In the genomic region with DNA sequence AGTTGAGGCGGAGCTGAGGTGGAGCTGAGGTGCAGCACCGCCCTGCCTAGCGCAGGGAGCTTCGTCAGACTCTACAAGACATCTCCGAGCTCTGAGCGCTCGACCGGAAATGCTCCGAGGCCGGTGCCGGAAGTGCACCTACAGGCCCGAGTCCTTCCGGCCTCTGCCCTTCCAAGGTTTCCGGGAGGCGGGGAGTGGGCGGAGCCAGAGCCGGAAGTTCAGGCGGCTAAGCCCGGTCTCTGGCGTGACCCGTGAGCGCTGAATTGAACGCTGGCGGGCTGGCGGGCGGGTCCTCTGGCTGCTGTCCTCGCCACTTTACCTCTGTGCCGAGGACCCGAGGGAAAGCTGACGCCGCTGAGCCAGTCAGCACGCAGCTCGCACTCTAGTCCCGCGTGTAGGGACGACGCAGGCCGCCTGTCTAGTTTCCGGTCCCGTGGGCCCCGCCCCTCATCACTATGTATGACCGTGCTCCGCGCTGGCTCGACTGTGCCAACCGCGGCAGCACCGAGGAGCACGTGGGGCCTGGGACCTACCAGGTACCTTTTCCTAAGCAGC, we compare ENCODE assay signal across 8 mouse cellular contexts. TPM values are rescaled to one million over a fixed set of nuclear protein-coding genes. Genes with fewer than 3 reads are reported as not detected.
DNase-seq lines count a peak whose midpoint lies in the region; ATAC-seq and TF ChIP-seq lines count a peak whose summit lies in the region.

A gene (plus strand): TSS at position 251 of the 555 bp plus-strand sequence.

- H3K4me1 ChIP-seq in forebrain, embryonic 11.5 days (replicated peaks; ENCODE audit: control insufficient read depth, insufficient read depth, low read length): no peaks in the 10 kb centered on the region
- H3K4me1 ChIP-seq in heart, embryonic 14.5 days (ENCODE audit: control insufficient read depth in 2 of 2, insufficient read depth in 2 of 2, low read length in 2 of 2): peaks cover 0 to 5% of the 10 kb centered on the region in 2 experiments; a peak in 1 of 4 replicates
- 0 out of 2 replicates have a peak, but pooled peaks cover 3% of the 10 kb centered on the region for H3K4me1 ChIP-seq in kidney, postnatal 0 days (replicated peaks; ENCODE audit: insufficient read depth, low read length)
- H3K4me1 ChIP-seq in midbrain, postnatal 0 days (ENCODE audit: insufficient read depth, low read length): no peaks in the 10 kb centered on the region

- H3K9ac ChIP-seq in forebrain, embryonic 11.5 days (ENCODE audit: low read length): peak within 1 kb of the TSS; percentile 76
- peak within 1 kb of the TSS; percentile 73 for H3K9ac ChIP-seq in heart, embryonic 14.5 days (ENCODE audit: low read length)
- peak within 1 kb of the TSS; percentile 67 for H3K9ac ChIP-seq in kidney, postnatal 0 days (ENCODE audit: low read depth, low read length)
- H3K9ac ChIP-seq in midbrain, postnatal 0 days (replicated peaks; ENCODE audit: low read length, poor library complexity, severe bottlenecking): peak within 1 kb of the TSS; percentile 61

- peaks cover 5% of the 10 kb centered on the region; the same call in 1 of the 2 replicates for H3K27me3 ChIP-seq in forebrain, embryonic 11.5 days (ENCODE audit: control insufficient read depth, insufficient read depth, low read length)
- H3K27me3 ChIP-seq in heart, embryonic 14.5 days (ENCODE audit: control insufficient read depth, insufficient read depth, low read length): peaks cover 19% of the 10 kb centered on the region
- H3K27me3 ChIP-seq in kidney, postnatal 0 days (ENCODE audit: insufficient read depth, low read length): peaks cover 9% of the 10 kb centered on the region; the same call in 1 of the 2 replicates
- H3K27me3 ChIP-seq in midbrain, postnatal 0 days (ENCODE audit: insufficient read depth, low read length): peaks cover 23% of the 10 kb centered on the region

- ATAC-seq in cerebellum, adult (ENCODE audit: insufficient number of reproducible peaks, low FRiP score, low TSS enrichment): peak; percentile 98
- ATAC-seq in forebrain, embryonic 11.5 days (replicated peaks; ENCODE audit: low FRiP score): peak; percentile 99
- peak; percentile 94 for ATAC-seq in heart, embryonic 14.5 days (ENCODE audit: insufficient number of reproducible peaks, insufficient read depth, low FRiP score, low read depth)
- ATAC-seq in kidney, postnatal 0 days (replicated peaks; ENCODE audit: low FRiP score, low read depth): peak; percentile 98
- peak; percentile 98 for ATAC-seq in midbrain, postnatal 0 days (ENCODE audit: low FRiP score)

- no peaks in the 10 kb centered on the region for H3K36me3 ChIP-seq in forebrain, embryonic 11.5 days (ENCODE audit: control insufficient read depth, insufficient read depth, low read length)
- H3K36me3 ChIP-seq in heart, embryonic 14.5 days (ENCODE audit: control insufficient read depth, insufficient read depth, low read length): no peaks in the 10 kb centered on the region
- no peaks in the 10 kb centered on the region for H3K36me3 ChIP-seq in kidney, postnatal 0 days (ENCODE audit: insufficient read depth, low read length)
- no peaks in the 10 kb centered on the region for H3K36me3 ChIP-seq in midbrain, postnatal 0 days (ENCODE audit: insufficient read depth, low read length)

- peak within 1 kb of the TSS; percentile 60 for H3K4me3 ChIP-seq in forebrain, embryonic 11.5 days (ENCODE audit: low read depth, low read length)
- peak within 1 kb of the TSS; percentile 67 to 84 for H3K4me3 ChIP-seq in heart, embryonic 14.5 days (ENCODE audit: control insufficient read depth in 1 of 2, insufficient read depth in 1 of 2, low read depth in 1 of 2, low read length in 2 of 2)
- peak within 1 kb of the TSS; percentile 61 for H3K4me3 ChIP-seq in kidney, postnatal 0 days (replicated peaks; ENCODE audit: low read depth, low read length)
- peak within 1 kb of the TSS; percentile 53 for H3K4me3 ChIP-seq in midbrain, postnatal 0 days (ENCODE audit: low read depth, low read length)

- peak within 1 kb of the TSS; percentile 73 for H3K4me2 ChIP-seq in forebrain, embryonic 11.5 days (ENCODE audit: low read depth, low read length, severe bottlenecking)
- peak within 1 kb of the TSS; percentile 74 for H3K4me2 ChIP-seq in heart, embryonic 14.5 days (ENCODE audit: low read length)
- H3K4me2 ChIP-seq in kidney, postnatal 0 days (ENCODE audit: low read length): peak within 1 kb of the TSS; percentile 64
- peak within 1 kb of the TSS; percentile 75 for H3K4me2 ChIP-seq in midbrain, postnatal 0 days (ENCODE audit: low read depth, low read length, poor library complexity, severe bottlenecking)

- peak; percentile 96 for DNase-seq in CD4-positive helper T cell, adult 2 months (ENCODE audit: low read depth, low spot score)
- peak; percentile 95 for DNase-seq in forebrain, embryonic 11.5 days (ENCODE audit: low spot score)
- peak; percentile 92 for DNase-seq in kidney, postnatal 0 days (ENCODE audit: low spot score)
- DNase-seq in liver: peak; percentile 84
- peak; percentile 97 for DNase-seq in midbrain, postnatal 0 days (ENCODE audit: low spot score)
- peak; percentile 62 to 91 for DNase-seq in spleen, postnatal 10 days (ENCODE audit: low spot score in 2 of 2)

- under 1% methylated on average over 49 of the region's 49 CpGs for WGBS in forebrain, embryonic 11.5 days
- WGBS in heart, embryonic 14.5 days: 1% methylated on average over 49 of the region's 49 CpGs
- 2% methylated on average over 49 of the region's 49 CpGs for WGBS in kidney, postnatal 0 days
- WGBS in midbrain, postnatal 0 days: under 1% methylated on average over 49 of the region's 49 CpGs

- no peaks in the 10 kb centered on the region; the same call in 1 of the 2 replicates for H3K9me3 ChIP-seq in forebrain, embryonic 11.5 days (ENCODE audit: control insufficient read depth, low read length)
- H3K9me3 ChIP-seq in heart, embryonic 14.5 days (ENCODE audit: control insufficient read depth, low read length): peaks cover 5% of the 10 kb centered on the region; the same call in 1 of the 2 replicates
- H3K9me3 ChIP-seq in kidney, postnatal 0 days (replicated peaks; ENCODE audit: low read length): no peaks in the 10 kb centered on the region
- no peaks in the 10 kb centered on the region for H3K9me3 ChIP-seq in midbrain, postnatal 0 days (ENCODE audit: low read length)

- no peak for TF ChIP-seq CTCF in kidney, postnatal 0 days (IDR thresholded peaks at IDR 0.05; ENCODE audit: low read depth)
- peak; percentile 27 for TF ChIP-seq CTCF in midbrain, postnatal 0 days (IDR thresholded peaks at IDR 0.05)

- peak within 1 kb of the TSS; percentile 85 for H3K27ac ChIP-seq in forebrain, embryonic 11.5 days (ENCODE audit: low read depth, low read length)
- peak within 1 kb of the TSS; percentile 85 to 90 for H3K27ac ChIP-seq in heart, embryonic 14.5 days (replicated peaks in 1 of 2; ENCODE audit: control insufficient read depth in 1 of 2, insufficient read depth in 1 of 2, low read depth in 2 of 2, low read length in 2 of 2)
- H3K27ac ChIP-seq in kidney, postnatal 0 days: peak within 1 kb of the TSS; percentile 87
- peak within 1 kb of the TSS; percentile 97 for H3K27ac ChIP-seq in midbrain, postnatal 0 days (ENCODE audit: low read depth, low read length)

RNA-seq across cellular contexts. Expression of the gene that starts here (rescaled TPM):
- polyA plus RNA-seq in forebrain, embryonic 11.5 days (2014; fragmentation: Nextera tagmentation; extraction: Ambion mirVana): 0.15 TPM in 1 of 2 replicates, not detected in the other
- polyA plus RNA-seq in heart, embryonic 14.5 days (2014; fragmentation: Nextera tagmentation; extraction: Ambion mirVana): not detected in 2 replicates
- polyA plus RNA-seq in kidney, postnatal 0 days (2015; fragmentation: Nextera tagmentation; extraction: Ambion mirVana): 0.06 TPM in 1 of 2 replicates, not detected in the other
- total RNA-seq in midbrain, postnatal 0 days (2014; rRNA removed): not detected in 2 replicates
- 0.16 TPM in 1 of 2 replicates, not detected in the other for polyA plus RNA-seq in midbrain, postnatal 0 days (2015; fragmentation: Nextera tagmentation; extraction: Ambion mirVana)

Comparison
In these comparisons a context has a peak if more than half of its experiments do, and no peak if none do; other contexts are left out.
1. Peak in every context shown above with its lines: DNase-seq, ATAC-seq, H3K4me3 ChIP-seq and H3K27ac ChIP-seq.
2. Peak in DNase-seq, ATAC-seq, H3K4me3 ChIP-seq, H3K27ac ChIP-seq, H3K9ac ChIP-seq and H3K4me2 ChIP-seq in forebrain, embryonic 11.5 days; RNA of the gene not detected or under 1 TPM.
3. Peak in ATAC-seq, H3K4me3 ChIP-seq, H3K27ac ChIP-seq, H3K9ac ChIP-seq and H3K4me2 ChIP-seq in heart, embryonic 14.5 days; RNA of the gene not detected or under 1 TPM.
4. Peak in DNase-seq, ATAC-seq, H3K4me3 ChIP-seq, H3K27ac ChIP-seq, H3K9ac ChIP-seq and H3K4me2 ChIP-seq in kidney, postnatal 0 days; RNA of the gene not detected or under 1 TPM.
5. Peak in DNase-seq, ATAC-seq, H3K4me3 ChIP-seq, H3K27ac ChIP-seq, H3K9ac ChIP-seq and H3K4me2 ChIP-seq in midbrain, postnatal 0 days; RNA of the gene not detected or under 1 TPM.